In genomic region chr1:60954759-60955158, GRCm38 (mm10) we compare ENCODE assay signal across 11 mouse cellular contexts. TPM values are rescaled to one million over a fixed set of nuclear protein-coding genes. Genes with fewer than 3 reads are reported as not detected.
DNase-seq lines count a peak whose midpoint lies in the region; ATAC-seq and TF ChIP-seq lines count a peak whose summit lies in the region.
"Had no signal": no experiment of that assay in that cellular context is flagged by ENCODE, and none has a peak within 500 bp of the region (broad histone marks: within the 10 kb centered on the region; RNA-seq: fewer than 3 reads in every experiment).

No protein-coding gene starts in this region.

- no peak for TF ChIP-seq EP300 in liver, postnatal 0 days (IDR thresholded peaks at IDR 0.05; ENCODE audit: low read depth)

- H3K4me3 ChIP-seq in forebrain, postnatal 0 days (ENCODE audit: low read depth, low read length) = no peak overlapping the region
- no peak overlapping the region for H3K4me3 ChIP-seq in forebrain, embryonic 11.5 days (ENCODE audit: low read depth, low read length)
- no peak overlapping the region for H3K4me3 ChIP-seq in liver, postnatal 0 days (ENCODE audit: low read depth, low read length)
- no peak overlapping the region for H3K4me3 ChIP-seq in forebrain, embryonic 10.5 days
- H3K4me3 ChIP-seq: embryonic facial prominence, embryonic 15.5 days had no signal

- no peaks in the 10 kb centered on the region for H3K9me3 ChIP-seq in forebrain, postnatal 0 days (ENCODE audit: low read length)
- H3K9me3 ChIP-seq in forebrain, embryonic 11.5 days (ENCODE audit: control insufficient read depth, low read length) = no peaks in the 10 kb centered on the region
- H3K9me3 ChIP-seq in liver, postnatal 0 days (ENCODE audit: low read length) = no peaks in the 10 kb centered on the region
- H3K9me3 ChIP-seq in forebrain, embryonic 10.5 days = no peaks in the 10 kb centered on the region
- H3K9me3 ChIP-seq: embryonic facial prominence, embryonic 15.5 days had no signal

- H3K4me2 ChIP-seq in forebrain, postnatal 0 days (ENCODE audit: low read depth) = no peak overlapping the region
- H3K4me2 ChIP-seq in forebrain, embryonic 11.5 days (ENCODE audit: low read depth, low read length, severe bottlenecking) = no peak overlapping the region
- H3K4me2 ChIP-seq in liver, postnatal 0 days (ENCODE audit: low read depth, low read length) = no peak overlapping the region
- H3K4me2 ChIP-seq: embryonic facial prominence, embryonic 15.5 days had no signal

- no peaks in the 10 kb centered on the region for H3K4me1 ChIP-seq in forebrain, postnatal 0 days (ENCODE audit: insufficient read depth)
- no peaks in the 10 kb centered on the region for H3K4me1 ChIP-seq in forebrain, embryonic 11.5 days (replicated peaks; ENCODE audit: control insufficient read depth, insufficient read depth, low read length)
- no peaks in the 10 kb centered on the region for H3K4me1 ChIP-seq in liver, postnatal 0 days (ENCODE audit: insufficient read depth)
- H3K4me1 ChIP-seq in forebrain, embryonic 10.5 days = no peaks in the 10 kb centered on the region
- H3K4me1 ChIP-seq: embryonic facial prominence, embryonic 15.5 days had no signal

- 56% methylated on average over 2 of the region's 2 CpGs for WGBS in forebrain, postnatal 0 days
- WGBS in forebrain, embryonic 11.5 days = 63% methylated on average over 2 of the region's 2 CpGs
- WGBS in liver, postnatal 0 days (ENCODE audit: insufficient replicate concordance) = 60% methylated on average over 2 of the region's 2 CpGs
- WGBS in forebrain, embryonic 10.5 days = 66% methylated on average over 2 of the region's 2 CpGs

- no peak overlapping the region for H3K9ac ChIP-seq in forebrain, postnatal 0 days
- no peak overlapping the region for H3K9ac ChIP-seq in forebrain, embryonic 11.5 days (ENCODE audit: low read length)
- no peak overlapping the region for H3K9ac ChIP-seq in liver, postnatal 0 days (replicated peaks)
- H3K9ac ChIP-seq: embryonic facial prominence, embryonic 15.5 days had no signal

- no peak for DNase-seq in forebrain, postnatal 0 days
- no peak for DNase-seq in forebrain, embryonic 11.5 days (ENCODE audit: low spot score)
- DNase-seq in liver, postnatal 0 days = no peak
- DNase-seq in liver = no peak
- peak; percentile 51 for DNase-seq in embryo, embryonic 10.5 days (ENCODE audit: low spot score)
- DNase-seq in retina, postnatal 1 day = peak; percentile 18
- no peak for DNase-seq in urinary bladder, postnatal 10 days (ENCODE audit: low spot score)
- DNase-seq in forebrain, embryonic 10.5 days (ENCODE audit: extremely low spot score, low spot score) = no peak

- peak; percentile 51; the same call in 1 of the 2 replicates for ATAC-seq in forebrain, postnatal 0 days
- no peak for ATAC-seq in forebrain, embryonic 11.5 days (replicated peaks; ENCODE audit: low FRiP score)
- ATAC-seq in liver, postnatal 0 days = no peak

- H3K27me3 ChIP-seq in forebrain, postnatal 0 days (ENCODE audit: insufficient read depth, low read length) = no peaks in the 10 kb centered on the region
- no peaks in the 10 kb centered on the region for H3K27me3 ChIP-seq in forebrain, embryonic 11.5 days (ENCODE audit: control insufficient read depth, insufficient read depth, low read length)
- no peaks in the 10 kb centered on the region for H3K27me3 ChIP-seq in liver, postnatal 0 days (ENCODE audit: insufficient read depth, low read length)
- H3K27me3 ChIP-seq in forebrain, embryonic 10.5 days (ENCODE audit: poor library complexity, severe bottlenecking) = no peaks in the 10 kb centered on the region
- H3K27me3 ChIP-seq: embryonic facial prominence, embryonic 15.5 days had no signal

- TF ChIP-seq CTCF in forebrain, postnatal 0 days (IDR thresholded peaks at IDR 0.05; ENCODE audit: low read depth) = peak; percentile 52
- TF ChIP-seq CTCF in liver, postnatal 0 days (IDR thresholded peaks at IDR 0.05; ENCODE audit: low read depth) = peak; percentile 74

- H3K36me3 ChIP-seq in forebrain, postnatal 0 days (ENCODE audit: insufficient read depth) = no peaks in the 10 kb centered on the region
- no peaks in the 10 kb centered on the region for H3K36me3 ChIP-seq in forebrain, embryonic 11.5 days (ENCODE audit: control insufficient read depth, insufficient read depth, low read length)
- no peaks in the 10 kb centered on the region for H3K36me3 ChIP-seq in liver, postnatal 0 days (replicated peaks; ENCODE audit: insufficient read depth, low read length)
- no peaks in the 10 kb centered on the region for H3K36me3 ChIP-seq in forebrain, embryonic 10.5 days (replicated peaks)
- H3K36me3 ChIP-seq: embryonic facial prominence, embryonic 15.5 days had no signal

- H3K27ac ChIP-seq in forebrain, postnatal 0 days (ENCODE audit: low read depth, low read length) = no peak overlapping the region
- H3K27ac ChIP-seq in forebrain, embryonic 11.5 days (ENCODE audit: low read depth, low read length) = no peak overlapping the region
- no peak overlapping the region for H3K27ac ChIP-seq in liver, postnatal 0 days (ENCODE audit: low read depth)
- H3K27ac ChIP-seq in forebrain, embryonic 10.5 days = no peak overlapping the region
- H3K27ac ChIP-seq: embryonic facial prominence, embryonic 15.5 days had no signal

RNA-seq across cellular contexts. Expression of gene Icos, which starts 23.0 kb away (rescaled TPM):
- total RNA-seq in forebrain, postnatal 0 days (2014; rRNA removed) = 0.05 and 0.08 TPM in 2 replicates
- polyA plus RNA-seq in forebrain, postnatal 0 days (2015; fragmentation: Nextera tagmentation; extraction: Ambion mirVana) = 0.06 and 0.13 TPM in 2 replicates
- not detected in 2 replicates for polyA plus RNA-seq in forebrain, embryonic 11.5 days (2014; fragmentation: Nextera tagmentation; extraction: Ambion mirVana)
- 0.99 and 1.4 TPM in 2 replicates for polyA plus RNA-seq in liver, postnatal 0 days (2015; fragmentation: Nextera tagmentation; extraction: Ambion mirVana)
- polyA plus RNA-seq in forebrain, embryonic 10.5 days (2016; fragmentation: Nextera tagmentation; extraction: Ambion mirVana) = 0.11 and 0.26 TPM in 2 replicates
- total RNA-seq: ES-E14; left cerebral cortex, adult 18-20 months had no signal

Comparison
In these comparisons a context has a peak if more than half of its experiments do, and no peak if none do; other contexts are left out.
1. DNase-seq: peak in embryo, embryonic 10.5 days (single experiment) and retina, postnatal 1 day (single experiment); none in forebrain, postnatal 0 days (single experiment), forebrain, embryonic 11.5 days (single experiment), liver, postnatal 0 days (single experiment), liver (single experiment), urinary bladder, postnatal 10 days (single experiment) and forebrain, embryonic 10.5 days (single experiment).